Mouse (Mus musculus) CD4-positive, CD25-positive, alpha-beta regulatory T cell, adult 4 months (primary cell): ENCODE measurements around the gene Ahdc1. TPM values are rescaled to one million over a fixed set of nuclear protein-coding genes. Genes with fewer than 3 reads are reported as not detected.
"Not testable (repeated sequence)": the region's sequence is repeated elsewhere in the genome, so short reads cannot be mapped to it uniquely, and the experiment has no call there.

Experiments
- ATAC-seq: one replicate; pipeline ENCODE4 v1.8.0; 2017
- polyA plus RNA-seq, 2 experiments: library from polyadenylated mRNA; unstranded; fragments of 100-300 nt; shearing (Covaris generic); gene quantifications; one replicate each; pipeline ENCODE4 v1.2.1; 2017

Ahdc1 gene
- polyA plus RNA-seq, 2 experiments from 2014 or later, result 2.6 to 3.7 TPM

GRCm38 (mm10) chr4:133080862-133081261 is 69.8 kb downstream of the Ahdc1 start:
- ATAC-seq, result no peak

DNA sequence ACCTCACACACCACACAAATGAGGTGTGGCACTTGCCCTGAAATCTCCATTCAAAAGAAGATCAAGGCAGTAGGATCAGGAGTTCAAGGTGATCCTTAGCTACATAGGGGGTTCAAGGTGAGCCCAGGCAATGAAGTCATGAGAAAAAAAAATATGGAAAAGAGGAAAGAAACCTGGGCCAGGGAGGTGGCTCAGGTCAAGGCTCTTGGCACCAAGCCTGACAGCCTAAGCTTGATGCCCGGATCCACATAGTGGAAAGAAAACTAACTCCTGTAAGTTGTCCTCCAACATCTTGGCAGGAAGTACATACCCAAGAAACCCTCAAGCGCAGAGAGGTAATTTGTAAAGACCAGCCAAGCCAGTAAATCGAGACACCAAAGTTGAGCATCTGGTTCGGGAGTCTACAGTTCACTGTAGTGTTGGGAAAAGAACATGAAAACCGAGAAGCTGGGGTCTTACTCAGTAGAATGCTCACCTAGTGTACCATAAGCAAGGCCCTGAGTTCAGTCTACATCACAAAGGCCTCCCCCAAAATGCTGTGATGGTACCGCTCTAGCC is 71.2 kb downstream of the Ahdc1 start:
- ATAC-seq, result no peak

GRCm38 (mm10) chr4:133083991-133084861 is 73.2 kb downstream of the Ahdc1 start:
- no peak for ATAC-seq

- peak; percentile 63 for ATAC-seq
Measured at GRCm38 (mm10) chr4:133085011-133085782, 74.1 kb downstream of the Ahdc1 start.

DNA sequence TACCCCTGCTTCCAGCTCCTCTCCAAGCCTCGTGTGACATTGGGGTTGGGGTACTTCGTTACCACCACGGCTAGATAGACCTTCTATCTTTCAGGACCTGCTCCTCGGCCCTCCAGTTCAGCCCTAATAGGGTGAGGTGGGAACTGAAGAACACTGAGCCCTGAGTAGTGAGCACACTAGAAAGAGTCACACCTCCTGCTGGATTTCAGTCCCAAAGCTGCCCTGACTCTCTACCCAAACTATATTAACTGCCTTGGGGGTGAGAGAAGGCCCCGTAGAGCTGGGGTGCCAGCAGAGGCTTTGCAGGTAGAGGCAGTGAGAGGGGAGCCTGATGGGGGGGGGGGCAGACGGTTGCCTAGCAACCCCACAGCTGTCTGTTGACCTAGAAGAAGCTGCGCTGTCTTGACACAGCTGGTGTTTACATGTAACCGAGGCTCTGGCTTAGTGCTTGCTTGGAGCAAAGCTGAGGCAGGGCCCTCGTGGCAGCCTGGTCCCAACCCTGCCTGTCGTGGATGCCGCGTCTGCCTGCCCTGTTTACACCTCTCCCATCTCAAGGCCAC is 74.8 kb downstream of the Ahdc1 start:
- ATAC-seq, result peak; percentile 39

GRCm38 (mm10) chr4:133087177-133087714 is 76.2 kb downstream of the Ahdc1 start:
- ATAC-seq, result no peak

GRCm38 (mm10) chr4:133087835-133088234 is 76.8 kb downstream of the Ahdc1 start:
- ATAC-seq, result no peak

DNA sequence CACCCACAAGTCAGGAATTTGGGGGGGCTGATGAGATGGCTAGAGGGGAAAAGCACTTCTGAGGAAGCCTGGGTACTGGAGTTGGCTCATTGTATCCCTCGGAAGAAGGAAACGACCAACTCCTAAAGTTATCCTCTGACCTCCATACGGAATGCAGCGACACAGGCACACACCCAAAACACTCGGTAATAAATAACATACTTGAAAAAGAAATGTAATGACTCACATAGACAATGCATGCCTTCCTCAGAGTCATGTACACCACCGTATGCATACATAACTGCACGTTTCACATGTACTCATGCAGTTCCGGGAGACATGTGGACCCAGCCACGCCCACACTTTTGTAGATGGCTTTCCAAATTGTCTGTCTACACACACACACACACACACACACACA is 78.3 kb downstream of the Ahdc1 start:
- ATAC-seq, result no peak

DNA sequence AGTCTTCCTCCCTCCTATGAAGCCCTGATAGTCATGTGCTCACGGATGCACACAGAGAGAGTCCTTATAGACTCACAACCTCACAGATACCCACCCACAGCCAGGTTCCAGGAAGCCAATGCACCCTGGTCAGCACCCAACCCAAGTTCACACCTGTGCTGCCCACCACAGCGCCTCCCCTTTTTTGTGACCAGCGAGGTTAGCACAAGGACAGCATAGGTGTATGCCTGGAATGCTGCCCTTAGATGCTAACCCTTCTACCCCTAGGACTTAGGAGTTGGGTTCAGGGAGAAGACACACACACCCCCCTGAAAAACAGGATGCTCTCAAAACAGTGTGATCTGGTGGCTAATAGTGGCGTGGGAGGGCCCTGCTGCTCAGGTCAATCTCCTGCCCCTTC is 78.7 kb downstream of the Ahdc1 start:
- no peak for ATAC-seq

GRCm38 (mm10) chr4:133090276-133090719 is 79.2 kb downstream of the Ahdc1 start:
- ATAC-seq, result no peak

GRCm38 (mm10) chr4:133090720-133091458 is 79.8 kb downstream of the Ahdc1 start:
- ATAC-seq, result peak; percentile 19

- ATAC-seq, result peak; percentile 9
Measured at GRCm38 (mm10) chr4:133091459-133091785, 80.4 kb downstream of the Ahdc1 start.

- ATAC-seq, result peak; percentile 30
Measured at GRCm38 (mm10) chr4:133092453-133092901, 81.4 kb downstream of the Ahdc1 start.

- no peak for ATAC-seq
Measured at GRCm38 (mm10) chr4:133093056-133093455, 82.0 kb downstream of the Ahdc1 start.

- no peak for ATAC-seq
Measured at GRCm38 (mm10) chr4:133093481-133094033, 82.5 kb downstream of the Ahdc1 start.

DNA sequence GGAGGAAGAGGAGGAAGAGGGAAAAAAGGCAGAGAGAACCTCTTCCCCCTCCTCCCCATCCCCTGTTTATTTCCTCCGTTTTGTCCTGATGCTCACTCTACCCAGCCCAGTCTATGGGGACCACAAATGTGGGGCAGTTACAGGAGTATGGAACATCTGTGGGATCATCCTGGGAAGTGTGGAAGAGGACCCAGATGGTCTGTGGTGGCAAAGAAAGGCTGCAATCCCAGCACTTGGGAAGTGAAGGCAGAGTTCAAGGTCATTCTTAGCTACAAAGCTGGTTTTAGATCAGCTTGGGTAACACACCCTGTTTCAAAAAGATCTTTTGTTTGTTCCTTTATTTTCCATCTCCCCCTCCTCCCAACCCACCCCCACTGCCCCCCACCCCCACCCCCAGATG is 83.2 kb downstream of the Ahdc1 start:
- no peak for ATAC-seq

DNA sequence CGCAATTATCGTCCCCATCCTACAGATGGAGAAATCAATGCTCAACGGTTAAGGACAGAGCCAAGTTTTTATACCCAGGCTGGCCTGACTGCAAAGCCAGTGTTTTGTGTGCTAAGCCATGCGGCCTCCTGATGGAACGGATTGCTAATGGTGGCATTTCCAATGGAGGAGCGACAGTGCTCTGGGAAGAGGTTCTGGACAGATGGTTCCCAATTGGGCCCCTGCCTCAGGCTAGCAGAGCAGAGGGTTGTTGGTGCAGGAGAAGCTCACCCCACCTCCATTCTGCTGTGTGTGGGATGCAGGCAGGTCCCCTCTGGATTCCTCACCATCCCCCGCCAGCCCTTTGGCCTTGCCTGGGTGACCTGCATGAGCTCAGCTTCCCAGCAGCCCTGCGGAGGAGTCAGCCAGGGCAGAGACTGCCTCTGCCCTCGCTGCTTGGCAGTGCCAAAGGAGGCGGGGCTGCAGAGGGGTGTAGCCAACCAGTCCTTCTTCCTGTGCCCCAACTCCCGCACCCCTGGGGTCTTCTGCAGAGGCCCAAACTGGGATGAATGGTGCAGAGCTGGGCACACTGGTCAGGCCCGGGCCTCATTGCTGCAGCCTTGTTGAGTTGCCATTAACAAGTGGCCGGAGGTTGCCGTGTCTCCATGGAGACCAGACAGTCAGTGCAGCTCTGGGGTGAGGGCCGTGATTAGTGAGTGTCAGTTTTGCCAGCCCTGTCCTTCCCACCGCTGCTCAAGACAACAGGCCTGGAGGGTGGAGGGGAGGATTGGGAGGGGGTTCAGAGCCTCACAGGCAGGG is 84.1 kb downstream of the Ahdc1 start:
- peak; percentile 66 for ATAC-seq

DNA sequence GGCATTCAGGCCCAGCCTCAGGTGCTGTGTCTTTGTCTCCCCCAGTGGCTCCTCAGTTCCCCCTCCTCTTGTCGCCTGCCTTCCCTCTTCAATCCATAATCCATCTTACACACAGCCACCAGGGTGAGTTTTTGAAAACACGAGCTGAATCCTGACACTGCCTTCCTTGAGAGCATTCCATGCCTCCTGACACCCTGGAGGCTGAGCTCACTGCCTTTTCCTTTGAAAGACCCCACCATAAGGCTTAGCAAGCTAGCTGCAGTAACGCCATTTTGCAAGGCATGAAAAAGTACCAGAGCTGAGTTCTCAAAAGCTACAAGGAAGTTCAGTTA is 84.6 kb downstream of the Ahdc1 start:
- not testable (repeated sequence) for ATAC-seq

- not testable (repeated sequence) for ATAC-seq
Measured at GRCm38 (mm10) chr4:133096671-133097070, 85.6 kb downstream of the Ahdc1 start.

- no peak for ATAC-seq
Measured at GRCm38 (mm10) chr4:133101751-133102150, 90.7 kb downstream of the Ahdc1 start.
